Mouse (Mus musculus) heart, embryonic 12.5 days (tissue): ENCODE results near the gene Slc34a1. TPM values are rescaled to one million over a fixed set of nuclear protein-coding genes. Genes with fewer than 3 reads are reported as not detected.

ENCODE experiments used
- ATAC-seq: fragments of 200-750 bp; cut with Nextera tagmentation; 2 replicates; pipeline ENCODE4 v1.8.0; 2017; ENCODE audit warnings: moderate TSS enrichment, moderate library complexity; ENCODE audit not compliant: insufficient number of reproducible peaks, low FRiP score
- H3K27ac ChIP-seq: fragments of 300-500 bp; sonication (generic); 2 replicates; pipeline ENCODE4 v1.5.1; 2016; ENCODE audit warnings: mild to moderate bottlenecking, moderate library complexity; ENCODE audit not compliant: poor library complexity, severe bottlenecking
- H3K27me3 ChIP-seq: fragments of 300-500 bp; sonication (generic); replicated peaks from 2 replicates; pipeline ENCODE4 v1.6.1; 2016; ENCODE audit warnings: mild to moderate bottlenecking, moderate library complexity
- H3K36me3 ChIP-seq: fragments of 300-500 bp; sonication (generic); 2 replicates; pipeline ENCODE4 v1.6.1; 2016; ENCODE audit warnings: mild to moderate bottlenecking, moderate library complexity
- H3K4me1 ChIP-seq: fragments of 300-500 bp; sonication (generic); replicated peaks from 2 replicates; pipeline ENCODE4 v1.6.1; 2016; ENCODE audit warnings: mild to moderate bottlenecking
- H3K4me2 ChIP-seq: fragments of 300-500 bp; sonication (generic); 2 replicates; pipeline ENCODE4 v1.6.1; 2016; ENCODE audit warnings: mild to moderate bottlenecking, moderate library complexity
- H3K4me3 ChIP-seq: fragments of 300-500 bp; sonication (generic); 2 replicates; pipeline ENCODE4 v1.5.1; 2016; ENCODE audit warnings: mild to moderate bottlenecking
- H3K9ac ChIP-seq: fragments of 300-500 bp; sonication (generic); 2 replicates; pipeline ENCODE4 v1.6.1; 2016; ENCODE audit warnings: mild to moderate bottlenecking, moderate library complexity
- H3K9me3 ChIP-seq: fragments of 300-500 bp; sonication (generic); replicated peaks from 2 replicates; pipeline ENCODE4 v1.6.1; 2016; ENCODE audit warnings: mild to moderate bottlenecking, moderate library complexity
- WGBS: fragments of 180-500 bp; shearing (Covaris S2); methylation state at CpG from one replicate; pipeline ENCODE4 v1.1.7; 2016; 5-methylcytosine and 5-hydroxymethylcytosine counted together
- microRNA-seq: library from miRNA; unstranded; fragments of <30 nt; microRNA quantifications from one replicate; pipeline ENCODE4, GENCODE M21; 2017
- polyA plus RNA-seq: library from polyadenylated mRNA; unstranded; fragments of >200 nt; fragmentation: Nextera tagmentation; extraction: Ambion mirVana; gene quantifications from 2 replicates; pipeline ENCODE4 v1.2.1, GENCODE M21; 2016

The Slc34a1 gene
- polyA plus RNA-seq, 1 experiment from 2014 or later: not detected

- no peak for ATAC-seq
- H3K27me3 ChIP-seq: peaks cover 41% of the 10 kb centered on the region
- no peak overlapping the region for H3K9ac ChIP-seq
- H3K27ac ChIP-seq: no peak overlapping the region
- no peak overlapping the region for H3K4me2 ChIP-seq
- WGBS: 66% methylated on average over 2 of the region's 2 CpGs
- H3K4me1 ChIP-seq: peaks cover 16% of the 10 kb centered on the region
- H3K4me3 ChIP-seq: no peak overlapping the region
- H3K9me3 ChIP-seq: no peaks in the 10 kb centered on the region
- peaks cover 43% of the 10 kb centered on the region for H3K36me3 ChIP-seq
These were observed 65.0 kb downstream of the Slc34a1 start for GRCm38 (mm10) chr13:55462965-55463364.

- peaks cover 38% of the 10 kb centered on the region for H3K36me3 ChIP-seq
- H3K27me3 ChIP-seq: peaks cover 46% of the 10 kb centered on the region
- H3K4me3 ChIP-seq: peak overlapping the region; percentile 60
- ATAC-seq: no peak
- no peaks in the 10 kb centered on the region for H3K9me3 ChIP-seq
- H3K4me2 ChIP-seq: peak overlapping the region; percentile 90
- 19% methylated on average over 14 of the region's 14 CpGs for WGBS
- no peak overlapping the region for H3K27ac ChIP-seq
- H3K9ac ChIP-seq: peak overlapping the region; percentile 76
- H3K4me1 ChIP-seq: peaks cover 16% of the 10 kb centered on the region
These were observed 65.5 kb downstream of the Slc34a1 start for GRCm38 (mm10) chr13:55463399-55464026.

GRCm38 (mm10) chr13:55464027-55464884 is 66.3 kb downstream of the Slc34a1 start, which contains the start of gene Prr7:
Prr7 (plus strand) TSS chr13:55464267.
- Histone ChIP-seq H3K36me3 (peaks cover 30% of the 10 kb centered on the region), H3K4me3 (peak within 1 kb of the TSS; percentile 60), H3K27me3 (peaks cover 52% of the 10 kb centered on the region), H3K27ac (no peak within 1 kb of the TSS), H3K4me2 (peak within 1 kb of the TSS; percentile 90), H3K9ac (peak within 1 kb of the TSS; percentile 76), H3K9me3 (no peaks in the 10 kb centered on the region), H3K4me1 (peaks cover 16% of the 10 kb centered on the region)
- under 1% methylated on average over 73 of the region's 84 CpGs for WGBS
- ATAC-seq: peak; percentile 58

GRCm38 (mm10) chr13:55465184-55465583 is 67.2 kb downstream of the Slc34a1 start:
- Histone ChIP-seq H3K36me3 (peaks cover 21% of the 10 kb centered on the region), H3K4me2 (peak overlapping the region; percentile 90; the same call in 1 of the 2 replicates), H3K9me3 (no peaks in the 10 kb centered on the region), H3K4me3 (no peak overlapping the region), H3K4me1 (peaks cover 16% of the 10 kb centered on the region), H3K27me3 (peaks cover 61% of the 10 kb centered on the region), H3K27ac (no peak overlapping the region), H3K9ac (no peak overlapping the region)
- WGBS: 40% methylated on average over 3 of the region's 3 CpGs
- no peak for ATAC-seq

Small RNA genes within 50 kb of the gene (microRNA-seq; reads per million reads assigned to microRNA genes)
- gene Mir6943: not detected

Other genes with a start within 250 kb of the Slc34a1 start
- 0.45 and 0.51 TPM in 2 replicates for gene Fgfr4, start 245.5 kb upstream of the Slc34a1 start, polyA plus RNA-seq
- 52.7 and 53.9 TPM in 2 replicates for gene Nsd1, start 188.4 kb upstream of the Slc34a1 start, polyA plus RNA-seq
- 328 and 343 TPM in 2 replicates for gene Prelid1, start 77.7 kb upstream of the Slc34a1 start, polyA plus RNA-seq
- gene Rab24, start 76.2 kb upstream of the Slc34a1 start, polyA plus RNA-seq: 62.0 and 62.3 TPM in 2 replicates
- 14.7 and 15.2 TPM in 2 replicates for gene Mxd3, start 68.4 kb upstream of the Slc34a1 start, polyA plus RNA-seq
- gene Lman2, start 35.4 kb upstream of the Slc34a1 start, polyA plus RNA-seq: 105 and 106 TPM in 2 replicates
- 0.42 and 0.52 TPM in 2 replicates for gene Rgs14, start 28.5 kb upstream of the Slc34a1 start, polyA plus RNA-seq
- gene Pfn3, start 17.0 kb downstream of the Slc34a1 start, polyA plus RNA-seq: not detected in 2 replicates
- gene F12, start 28.6 kb downstream of the Slc34a1 start, polyA plus RNA-seq: 0.96 TPM in 1 of 2 replicates, not detected in the other
- 27.6 and 29.1 TPM in 2 replicates for gene Grk6, start 46.9 kb downstream of the Slc34a1 start, polyA plus RNA-seq
- 0.41 TPM in 1 of 2 replicates, not detected in the other for gene Prr7, start 66.1 kb downstream of the Slc34a1 start, polyA plus RNA-seq
- gene Dbn1, start 89.9 kb downstream of the Slc34a1 start, polyA plus RNA-seq: 101 TPM in 2 replicates
- 427 and 428 TPM in 2 replicates for gene Pdlim7, start 115.5 kb downstream of the Slc34a1 start, polyA plus RNA-seq
- 1.4 and 1.7 TPM in 2 replicates for gene Dok3, start 131.1 kb downstream of the Slc34a1 start, polyA plus RNA-seq
- 30.8 and 34.8 TPM in 2 replicates for gene Ddx41, start 138.5 kb downstream of the Slc34a1 start, polyA plus RNA-seq
- 24.3 and 24.4 TPM in 2 replicates for gene Fam193b, start 172.9 kb downstream of the Slc34a1 start, polyA plus RNA-seq
- 133 and 141 TPM in 2 replicates for gene Tmed9, start 175.5 kb downstream of the Slc34a1 start, polyA plus RNA-seq
- gene B4galt7, start 201.7 kb downstream of the Slc34a1 start, polyA plus RNA-seq: 21.8 and 23.2 TPM in 2 replicates
- gene Caml, start 224.8 kb downstream of the Slc34a1 start, polyA plus RNA-seq: 34.7 and 35.8 TPM in 2 replicates
- gene Ddx46, start 236.8 kb downstream of the Slc34a1 start, polyA plus RNA-seq: 25.4 and 27.0 TPM in 2 replicates